Mouse (Mus musculus): ENCODE data around the gene Agfg2.

The Agfg2 gene

DNA sequence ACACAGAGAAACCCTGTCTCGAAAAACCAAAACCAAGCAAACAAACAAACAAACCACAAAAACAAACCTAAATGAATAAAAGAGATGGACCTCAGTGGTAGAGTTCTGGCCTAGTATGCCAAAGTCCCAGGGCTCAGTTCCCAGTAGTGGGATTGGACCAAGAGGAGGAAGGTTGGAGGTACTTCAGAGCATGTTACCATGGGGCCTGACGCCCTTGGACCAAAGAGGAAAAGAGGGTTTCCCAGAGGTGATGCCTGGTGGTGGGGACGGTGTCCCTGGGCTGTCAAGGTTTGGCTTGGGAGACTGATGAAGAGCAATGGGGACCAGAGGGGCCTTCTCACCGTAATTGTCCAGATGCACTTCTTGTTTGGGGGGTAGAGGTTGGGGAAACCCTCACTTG is 74.5 kb downstream of the Agfg2 start:
- no peak for DNase-seq (ENCODE audit: low spot score in 2 of 2)

DNA sequence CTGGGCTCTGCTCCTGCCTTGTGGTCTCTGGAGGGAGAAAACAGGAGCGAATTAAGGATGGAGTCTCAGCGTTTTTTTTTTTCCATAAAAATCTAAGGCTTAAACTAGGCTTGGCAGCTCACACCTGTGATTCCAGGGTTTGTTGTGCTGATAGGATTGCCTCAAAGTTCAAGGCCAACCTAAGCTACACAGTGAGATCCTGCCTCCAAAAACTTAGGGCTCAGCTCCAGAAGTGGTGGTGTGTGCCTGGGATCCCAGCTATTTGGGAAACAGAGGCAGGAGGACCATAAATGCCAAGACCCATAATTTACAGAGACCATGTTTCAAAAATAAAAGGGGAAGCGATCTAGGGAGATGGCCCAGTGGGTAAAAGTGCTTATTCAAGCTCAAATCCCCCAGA is 75.2 kb downstream of the Agfg2 start:
- DNase-seq (ENCODE audit: low spot score in 2 of 2), result no peak

DNA sequence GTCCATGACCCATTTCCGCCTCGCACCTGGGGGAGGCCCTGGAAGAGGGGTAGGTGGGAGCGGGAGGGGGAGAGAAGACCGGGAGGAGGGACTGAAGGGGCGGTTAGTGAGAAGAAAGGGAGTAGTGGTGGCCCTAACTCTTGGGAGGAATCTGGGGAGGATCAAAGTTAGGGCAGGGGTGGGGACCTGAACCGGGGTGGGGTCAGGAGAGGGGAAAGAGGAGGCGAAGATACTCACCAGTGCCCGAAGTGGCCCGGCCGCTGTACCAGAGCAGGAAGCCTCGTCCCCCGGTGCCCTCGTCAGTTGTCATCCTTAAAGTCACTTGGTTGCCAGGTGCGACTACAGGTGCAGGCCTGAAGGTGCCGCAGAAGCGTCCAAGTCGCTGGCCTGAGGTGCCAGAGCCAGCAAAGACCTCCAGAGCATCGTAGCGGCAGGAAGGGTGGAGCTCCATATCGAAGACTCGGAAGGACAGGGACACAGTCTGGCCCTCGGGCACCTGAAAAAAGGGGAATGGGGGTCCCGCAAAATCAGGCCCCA is 75.8 kb downstream of the Agfg2 start:
- no peak for DNase-seq (ENCODE audit: low spot score in 2 of 2)

DNA sequence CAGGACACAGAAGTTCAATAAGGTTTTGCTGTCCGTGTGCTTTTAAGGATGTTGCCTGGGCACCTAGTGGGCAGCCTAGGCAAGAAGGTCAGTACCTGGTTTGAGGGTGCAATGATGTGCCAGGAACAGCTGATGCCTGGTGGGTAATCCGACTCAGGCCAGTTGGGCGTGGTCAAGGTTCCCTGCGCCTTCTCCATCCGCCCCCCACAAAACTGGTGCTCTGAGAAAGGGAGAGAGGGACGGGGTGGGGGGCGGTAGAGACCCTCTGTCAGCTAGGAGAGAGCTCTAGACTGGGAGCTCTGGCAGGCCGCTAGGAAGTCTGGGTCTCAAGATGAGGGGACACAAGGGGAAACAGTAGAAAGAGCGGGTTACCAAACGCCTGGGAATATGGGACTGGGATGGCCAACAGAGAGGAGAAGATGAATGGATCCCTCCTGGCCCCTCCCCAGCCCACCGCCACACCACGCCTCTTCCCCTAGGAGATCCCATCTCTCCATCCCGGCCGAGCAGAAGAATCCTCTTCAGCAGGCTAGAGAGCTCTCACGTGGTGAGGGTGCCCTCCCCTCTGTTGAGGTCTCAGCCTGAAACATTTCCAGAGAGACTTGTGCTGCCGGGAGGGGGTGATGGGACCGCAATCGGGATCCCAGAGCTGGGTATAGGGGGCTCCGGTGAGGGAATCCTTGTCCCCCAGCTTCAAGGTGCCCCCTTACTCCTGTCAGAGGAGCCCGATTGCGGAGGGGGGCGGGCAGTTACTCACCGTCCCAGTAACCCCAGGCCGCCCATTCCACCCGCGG is 76.5 kb downstream of the Agfg2 start:
- DNase-seq (ENCODE audit: low spot score in 2 of 2), result no peak

DNA sequence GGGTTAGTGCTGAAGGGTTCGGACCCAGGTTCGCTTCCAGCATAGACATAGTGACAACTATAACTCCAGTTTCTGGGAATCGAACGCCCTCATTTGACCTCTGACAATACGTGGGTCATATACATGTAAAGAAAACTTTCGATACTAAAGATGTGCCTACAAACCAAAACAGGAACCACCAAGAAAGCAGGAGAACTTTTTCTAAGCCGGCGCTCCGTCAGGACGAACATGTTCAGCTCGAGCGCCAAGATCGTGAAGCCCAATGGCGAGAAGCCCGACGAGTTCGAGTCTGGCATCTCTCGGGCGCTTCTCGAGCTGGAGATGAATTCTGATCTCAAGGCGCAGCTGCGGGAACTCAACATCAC is 83.2 kb downstream of the Agfg2 start:
- no peak for DNase-seq (ENCODE audit: low spot score in 2 of 2)

DNA sequence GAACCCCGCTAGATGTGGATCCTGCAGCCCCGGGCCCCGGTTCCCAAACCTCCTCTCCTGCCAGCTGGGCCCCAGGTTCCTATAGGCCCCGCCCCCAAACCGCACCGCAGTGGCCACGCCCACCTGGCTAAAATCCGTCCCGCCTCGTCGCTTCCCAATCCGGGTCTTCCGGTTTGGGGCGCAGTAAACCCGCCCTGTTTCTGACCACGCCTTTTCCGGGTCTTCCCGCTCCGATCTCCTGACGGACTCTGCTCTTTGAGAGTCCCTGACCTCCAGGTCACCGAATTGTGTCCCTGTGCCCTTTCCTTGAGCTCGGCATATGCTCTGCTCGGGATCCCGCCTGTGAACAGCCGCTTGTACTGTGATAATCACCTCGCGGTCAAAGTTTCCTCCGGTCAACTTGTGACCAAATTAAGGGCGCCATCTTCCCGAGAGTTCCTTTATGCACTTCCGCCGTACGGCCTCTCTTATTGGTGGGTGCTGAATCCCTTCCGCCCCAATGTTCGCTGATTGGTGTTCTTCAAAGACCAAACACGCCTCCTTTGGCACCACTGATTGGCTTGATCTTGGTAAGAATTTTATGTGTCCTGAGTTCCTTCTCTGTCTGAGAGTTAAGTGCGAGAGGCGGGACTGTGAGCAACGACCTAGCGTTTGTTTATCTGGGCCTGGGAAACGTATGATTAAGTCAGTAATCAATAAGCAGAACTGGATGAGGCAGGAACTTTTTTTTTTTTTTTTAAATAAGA is 83.7 kb downstream of the Agfg2 start, which contains the start of gene Mospd3:
Mospd3 (minus strand) TSS at position 440 of the 746 bp plus-strand sequence.
- DNase-seq (ENCODE audit: low spot score in 2 of 2), result peak; percentile 97

Data from right cerebral cortex, postnatal 10 days (tissue).